Mouse (Mus musculus) limb, embryonic 14.5 days (tissue): ENCODE measurements at regions not wholly inside any gene's neighbourhood (a gene's known extent, or its start where the extent isn't known, plus 50 kb on each side); places are given as distances from the start of the nearest gene placed in this dataset.

Experiments
- ATAC-seq: fragments of 200-750 bp; cut with Nextera tagmentation; 2 replicates; pipeline ENCODE4 v1.8.0; 2017; ENCODE audit warnings: low read depth, moderate number of reproducible peaks, moderate TSS enrichment; ENCODE audit not compliant: low FRiP score
- DNase-seq: peaks from one replicate; pipeline ENCODE4 v3.0.0-alpha.2; 2015; ENCODE audit warnings: low spot score
- H3K27ac ChIP-seq: fragments of 300-500 bp; sonication (generic); replicated peaks from 2 replicates; pipeline ENCODE4 v1.5.1; 2014; ENCODE audit warnings: low read depth, mild to moderate bottlenecking, low read length, moderate library complexity, mixed read lengths
- H3K27me3 ChIP-seq: fragments of 300-500 bp; sonication (generic); 2 replicates; pipeline ENCODE4 v1.6.1; 2014; ENCODE audit warnings: low read length, mixed read lengths; ENCODE audit not compliant: control insufficient read depth, insufficient read depth
- H3K36me3 ChIP-seq: fragments of 300-500 bp; sonication (generic); 2 replicates; pipeline ENCODE4 v1.6.1; 2014; ENCODE audit warnings: mild to moderate bottlenecking, low read length, moderate library complexity, mixed read lengths; ENCODE audit not compliant: control insufficient read depth, insufficient read depth
- H3K4me1 ChIP-seq: fragments of 300-500 bp; sonication (generic); 2 replicates; pipeline ENCODE4 v1.6.1; 2014; ENCODE audit warnings: antibody characterized with exemption, low read length, mixed read lengths; ENCODE audit not compliant: control insufficient read depth, insufficient read depth
- H3K4me2 ChIP-seq: fragments of 300-500 bp; sonication (generic); replicated peaks from 2 replicates; pipeline ENCODE4 v1.6.1; 2014; ENCODE audit warnings: low read depth, mild to moderate bottlenecking, low read length, moderate library complexity; ENCODE audit not compliant: severe bottlenecking
- H3K4me3 ChIP-seq: fragments of 300-500 bp; sonication (generic); replicated peaks from 2 replicates; pipeline ENCODE4 v1.5.1; 2014; ENCODE audit warnings: low read length
- H3K9ac ChIP-seq: fragments of 300-500 bp; sonication (generic); 2 replicates; pipeline ENCODE4 v1.6.1; 2014; ENCODE audit warnings: mild to moderate bottlenecking, low read depth, low read length, moderate library complexity; ENCODE audit not compliant: severe bottlenecking
- H3K9me3 ChIP-seq: fragments of 300-500 bp; sonication (generic); 2 replicates; pipeline ENCODE4 v1.6.1; 2016; ENCODE audit warnings: low read length; ENCODE audit not compliant: control insufficient read depth
- POLR2A ChIP-seq: fragments of 200-500 bp; IDR thresholded peaks from 2 replicates; pipeline ENCODE4 v1.8.0; 2012; ENCODE audit warnings: inconsistent platforms, mild to moderate bottlenecking, moderate library complexity, borderline replicate concordance; ENCODE audit not compliant: insufficient read depth, insufficient read length; ENCODE audit errors: extremely low read depth
- WGBS: fragments of 180-500 bp; shearing (Covaris S2); extraction: QIAGEN DNeasy Blood & Tissue Kit; methylation state at CpG from one replicate; pipeline ENCODE4 v1.1.7; 2014; 5-methylcytosine and 5-hydroxymethylcytosine counted together

- H3K4me3 ChIP-seq: no peak overlapping the region
- ATAC-seq (no peak), DNase-seq (no peak)
- H3K27ac ChIP-seq: no peak overlapping the region
- TF ChIP-seq POLR2A: no peak
- H3K9ac ChIP-seq: no peak overlapping the region
- H3K9me3 ChIP-seq: no peaks in the 10 kb centered on the region
- H3K4me2 ChIP-seq: no peak overlapping the region
- 75% methylated on average over 11 of the region's 11 CpGs for WGBS
- H3K27me3 ChIP-seq: no peaks in the 10 kb centered on the region
- no peaks in the 10 kb centered on the region for H3K36me3 ChIP-seq
- no peaks in the 10 kb centered on the region for H3K4me1 ChIP-seq
Observed at GRCm38 (mm10) chr13:107862793-107863654, 181.2 kb upstream of the Smim15 start.

- no peak for TF ChIP-seq POLR2A
- H3K27ac ChIP-seq: no peak overlapping the region
- no peaks in the 10 kb centered on the region for H3K9me3 ChIP-seq
- H3K27me3 ChIP-seq: no peaks in the 10 kb centered on the region
- WGBS: 73% methylated on average over 17 of the region's 17 CpGs
- no peaks in the 10 kb centered on the region for H3K36me3 ChIP-seq
- H3K9ac ChIP-seq: no peak overlapping the region
- DNase-seq (no peak), ATAC-seq (no peak)
- no peak overlapping the region for H3K4me2 ChIP-seq
- H3K4me1 ChIP-seq: no peaks in the 10 kb centered on the region
- no peak overlapping the region for H3K4me3 ChIP-seq
Observed at GRCm38 (mm10) chr13:107861384-107862134, 182.7 kb upstream of the Smim15 start.

DNA sequence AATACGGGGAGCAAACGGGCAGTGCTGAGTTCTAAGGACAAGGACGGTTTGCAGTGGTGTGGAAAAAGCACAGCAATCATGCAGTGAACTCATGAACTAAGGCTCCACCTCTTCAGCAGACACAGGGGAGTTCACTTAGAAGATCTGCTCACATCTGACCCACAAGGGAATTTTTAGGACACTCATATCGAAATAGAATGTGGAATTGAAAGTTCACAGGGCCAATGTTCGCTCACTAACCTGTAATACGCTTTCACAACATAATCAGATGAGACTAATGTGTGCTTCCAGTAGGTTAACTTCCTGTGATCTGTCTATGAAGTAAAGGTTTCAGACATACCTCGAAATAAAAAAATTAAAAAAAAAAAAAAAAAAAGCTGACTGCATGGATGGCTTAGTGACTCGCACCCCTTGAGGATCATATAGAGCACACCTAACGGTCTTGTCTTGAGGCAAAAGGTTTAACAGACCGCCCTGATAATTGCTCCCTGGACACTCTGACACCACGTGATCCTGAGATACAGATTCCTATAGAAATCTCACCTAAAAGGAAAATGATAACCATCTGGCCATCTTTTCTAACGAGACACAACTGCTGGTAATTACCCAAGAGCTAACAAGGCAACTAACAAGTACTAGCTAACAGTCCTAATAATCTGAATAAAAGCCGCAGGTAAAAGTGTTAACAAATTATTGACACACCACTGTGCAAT is 187.0 kb upstream of the Smim15 start:
- DNase-seq (no peak), ATAC-seq (no peak)
- Histone ChIP-seq H3K4me1 (no peaks in the 10 kb centered on the region), H3K4me2 (no peak overlapping the region), H3K27ac (no peak overlapping the region), H3K9me3 (no peaks in the 10 kb centered on the region), H3K27me3 (no peaks in the 10 kb centered on the region), H3K4me3 (no peak overlapping the region), H3K36me3 (no peaks in the 10 kb centered on the region), H3K9ac (no peak overlapping the region)
- WGBS: 62% methylated on average over 13 of the region's 13 CpGs
- TF ChIP-seq POLR2A: no peak

GRCm38 (mm10) chr13:107850907-107851560 is 193.2 kb upstream of the Smim15 start:
- H3K9me3 ChIP-seq: no peaks in the 10 kb centered on the region
- no peak overlapping the region for H3K4me2 ChIP-seq
- WGBS: 64% methylated on average over 8 of the region's 8 CpGs
- H3K27ac ChIP-seq: no peak overlapping the region
- ATAC-seq: no peak
- no peak overlapping the region for H3K4me3 ChIP-seq
- H3K9ac ChIP-seq: no peak overlapping the region
- no peaks in the 10 kb centered on the region for H3K36me3 ChIP-seq
- DNase-seq: no peak
- H3K4me1 ChIP-seq: peaks cover 17% of the 10 kb centered on the region
- H3K27me3 ChIP-seq: no peaks in the 10 kb centered on the region
- TF ChIP-seq POLR2A: no peak

DNA sequence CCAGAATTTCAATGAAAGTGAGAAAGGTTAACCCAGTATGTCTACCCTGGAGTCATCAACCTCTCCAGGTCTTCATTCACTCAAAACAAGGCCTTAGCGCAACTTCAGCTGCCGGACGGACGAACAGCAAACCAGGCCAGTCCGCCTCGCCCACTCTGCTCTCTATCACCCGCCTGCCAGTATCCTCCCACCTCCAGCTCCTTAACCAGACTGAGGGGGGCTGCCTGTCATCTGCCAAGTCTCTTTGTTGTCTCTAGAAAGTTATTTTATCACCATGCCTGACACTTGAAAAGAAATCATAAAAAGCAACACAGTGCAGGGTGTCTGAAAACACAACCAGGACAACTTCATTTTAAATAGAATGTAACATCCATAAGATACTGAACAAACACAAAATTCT is 195.4 kb upstream of the Smim15 start:
- 80% methylated on average over 7 of the region's 7 CpGs for WGBS
- peaks cover 21% of the 10 kb centered on the region for H3K4me1 ChIP-seq
- no peak for TF ChIP-seq POLR2A
- H3K9ac ChIP-seq: no peak overlapping the region
- no peaks in the 10 kb centered on the region for H3K36me3 ChIP-seq
- H3K4me2 ChIP-seq: no peak overlapping the region
- no peak for DNase-seq
- H3K4me3 ChIP-seq: no peak overlapping the region
- H3K27ac ChIP-seq: no peak overlapping the region
- H3K27me3 ChIP-seq: no peaks in the 10 kb centered on the region
- no peak for ATAC-seq
- H3K9me3 ChIP-seq: no peaks in the 10 kb centered on the region
